Mouse (Mus musculus) B cell, adult 2 months (primary cell): ENCODE results near the gene Rerg.
A peak's percentile ranks its signal among the peaks of the same experiment; 100 is the strongest.

ENCODE experiments used
- DNase-seq, 2 experiments: peaks; one replicate each; pipeline ENCODE4 v3.0.0; 2022

Rerg gene

DNA sequence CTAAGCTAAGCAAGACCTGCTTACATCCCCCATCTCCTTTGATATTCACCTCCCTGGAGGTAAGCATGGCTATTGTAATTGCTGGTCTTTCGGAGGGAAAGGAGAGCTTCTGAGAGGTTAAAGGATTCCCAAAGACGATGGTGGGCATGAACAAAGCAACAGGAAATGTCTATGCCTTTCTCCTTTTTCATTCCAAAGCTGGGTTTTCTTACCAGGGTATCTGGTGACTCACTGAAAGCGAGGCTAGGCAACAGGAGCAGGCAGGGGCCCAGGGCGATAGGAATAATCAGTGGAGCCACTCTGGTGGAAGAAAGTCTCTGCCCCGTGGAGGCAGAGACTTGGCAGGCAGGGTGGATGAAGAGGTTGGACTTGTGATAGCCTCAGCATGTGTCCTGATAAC, at the start of gene Rerg:
Gene Rerg (minus strand): TSS at position 272 of the 400 bp plus-strand sequence.
- DNase-seq = no peak

- DNase-seq = no peak
These were observed 47.7 kb upstream of the Rerg start for GRCm38 (mm10) chr6:137217841-137218463.

DNA sequence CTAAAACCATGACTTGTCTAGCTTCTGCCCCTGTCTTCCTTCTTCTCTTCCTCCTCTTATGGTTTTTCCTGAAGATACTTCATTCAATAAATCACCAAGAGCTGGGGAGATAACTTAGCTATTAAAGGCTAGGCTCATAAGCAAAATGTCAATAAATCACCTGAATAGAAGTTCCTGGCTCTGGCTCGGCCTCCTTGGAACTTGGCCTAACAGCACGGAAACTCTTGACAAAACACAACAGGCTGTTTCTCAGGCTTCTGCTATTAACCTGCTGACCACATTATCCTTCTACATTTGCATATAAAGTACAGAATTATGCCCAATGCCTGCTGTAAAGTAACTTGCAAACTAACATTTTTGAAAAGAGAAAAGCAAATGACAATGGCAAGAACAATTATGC, 41.1 kb upstream of the Rerg start:
- DNase-seq = no peak

GRCm38 (mm10) chr6:137210991-137211390, 40.7 kb upstream of the Rerg start:
- DNase-seq = no peak

GRCm38 (mm10) chr6:137209992-137210391, 39.7 kb upstream of the Rerg start:
- no peak for DNase-seq

DNA sequence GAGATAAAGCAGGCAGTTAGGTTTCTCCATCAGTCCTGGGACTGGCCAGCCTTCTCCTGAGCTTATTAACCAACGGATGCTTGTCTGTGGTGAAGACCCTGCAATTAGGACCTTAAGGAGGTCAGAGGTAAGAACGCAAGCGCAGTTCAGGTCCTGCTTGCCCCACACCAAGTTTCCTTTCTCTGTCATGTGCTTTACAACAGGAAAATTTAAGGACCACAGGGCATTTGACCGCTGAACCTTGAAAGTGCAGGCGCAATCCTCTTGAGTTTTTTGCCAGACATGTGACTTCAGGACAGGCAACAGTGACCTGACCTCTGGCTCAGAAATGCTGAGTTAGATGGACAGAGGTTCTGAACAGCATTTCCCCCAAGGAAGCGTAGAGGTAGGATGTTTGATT, 36.8 kb upstream of the Rerg start:
- DNase-seq = no peak

DNA sequence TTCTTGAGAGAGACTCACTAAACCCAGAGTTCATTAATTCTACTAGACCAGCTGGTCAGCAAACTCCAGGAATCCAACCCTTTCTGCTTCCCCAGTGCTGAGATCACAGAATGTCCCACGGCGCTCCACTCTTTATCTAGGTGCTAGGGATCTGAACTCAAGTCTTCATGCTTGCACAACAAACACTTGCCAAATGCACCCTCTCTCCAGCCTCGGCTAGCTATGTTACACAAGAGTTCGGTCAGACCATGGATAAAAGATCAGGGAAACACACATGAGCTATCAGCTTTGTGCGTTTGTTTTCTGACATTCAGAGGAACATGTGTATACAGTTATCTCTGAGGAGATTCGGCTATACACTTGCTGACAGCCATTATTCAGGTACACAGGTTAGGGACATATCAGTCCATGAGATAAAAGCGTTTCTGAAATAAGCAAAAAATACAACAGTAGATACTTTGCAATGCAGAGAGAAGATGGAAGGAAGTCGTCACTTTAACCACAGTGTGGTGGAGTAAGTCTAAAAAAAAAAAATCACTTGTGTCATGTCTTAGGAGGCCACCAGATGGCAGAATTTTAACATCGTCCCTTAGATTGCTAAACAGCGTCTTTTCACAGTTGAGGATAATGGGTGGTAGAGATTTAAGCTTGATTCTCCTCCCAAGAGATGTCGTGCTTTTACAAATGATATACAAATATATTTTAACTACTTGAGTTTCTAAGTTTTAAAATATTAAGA, 35.5 kb upstream of the Rerg start:
- DNase-seq = peak in 1 of 2 experiments; percentile 8

DNA sequence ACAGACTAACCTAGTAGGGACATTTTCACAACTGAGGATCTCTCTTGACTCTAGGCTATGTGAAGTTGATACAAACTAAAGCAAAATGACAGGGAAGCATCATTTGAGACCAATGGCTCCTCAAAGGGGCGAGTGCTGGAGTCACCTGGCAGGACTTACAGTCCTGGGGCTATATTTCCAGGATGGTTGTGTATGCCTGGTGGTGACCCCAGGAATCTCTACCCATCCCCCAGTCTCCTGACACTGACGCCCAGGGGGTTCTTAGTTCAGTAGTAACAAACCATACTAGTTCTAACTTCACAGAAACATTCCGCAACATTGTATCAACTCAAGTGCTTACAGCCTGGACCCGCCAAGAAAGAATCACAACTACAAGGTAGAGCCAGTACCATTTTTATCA, 32.4 kb upstream of the Rerg start:
- no peak for DNase-seq

- DNase-seq = no peak
These were observed 31.3 kb upstream of the Rerg start for GRCm38 (mm10) chr6:137201578-137201977.

GRCm38 (mm10) chr6:137201166-137201565, 30.9 kb upstream of the Rerg start:
- no peak for DNase-seq

GRCm38 (mm10) chr6:137192063-137192462, 21.8 kb upstream of the Rerg start:
- DNase-seq = peak; percentile 37 to 47

DNA sequence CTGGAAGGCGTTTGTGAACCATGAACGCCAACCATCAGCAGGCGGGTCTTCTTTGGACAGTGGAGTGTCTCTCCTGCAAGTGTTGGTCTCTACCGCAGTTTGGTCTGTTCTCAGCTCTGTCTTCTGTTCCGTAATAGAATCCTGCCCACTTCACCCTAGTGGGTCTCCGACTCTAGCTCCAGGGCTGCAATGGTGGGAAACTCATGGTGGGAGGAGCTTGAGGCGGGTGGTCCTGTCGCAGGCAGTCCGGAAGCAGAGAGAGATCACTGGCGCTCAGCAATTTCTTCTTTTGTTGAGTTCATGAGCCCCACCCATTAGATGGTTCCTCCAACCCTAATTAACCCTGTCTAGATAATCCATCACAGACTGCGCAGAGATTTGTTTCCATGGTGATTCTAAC, 20.7 kb upstream of the Rerg start:
- no peak for DNase-seq

- no peak for DNase-seq
These were observed 20.3 kb upstream of the Rerg start for GRCm38 (mm10) chr6:137190577-137190976.

DNA sequence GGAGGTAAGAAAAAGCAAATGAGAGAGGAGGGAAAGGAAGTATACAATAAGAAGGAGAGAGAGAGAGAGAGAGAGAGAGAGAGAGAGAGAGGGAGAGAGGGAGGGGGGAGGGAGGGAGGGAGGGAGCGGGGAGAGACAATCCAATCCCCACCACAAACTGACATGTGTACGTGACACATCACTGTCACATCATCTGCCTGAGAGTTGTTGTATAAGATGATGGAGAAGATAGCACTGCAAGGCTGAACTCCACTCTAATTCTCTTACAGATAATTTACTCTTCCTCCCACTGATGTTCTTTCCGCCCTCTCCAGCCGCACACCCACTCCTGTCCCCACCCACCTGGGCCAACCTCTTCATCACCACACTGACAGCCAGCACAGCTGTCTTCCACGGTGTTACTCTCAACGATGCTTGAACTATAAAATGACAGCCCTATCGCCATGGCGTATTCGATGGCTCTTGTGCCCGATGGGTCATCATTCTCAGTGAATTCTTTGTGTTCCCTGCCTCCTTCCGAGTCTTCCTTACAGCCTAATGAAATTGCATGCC, 18.2 kb upstream of the Rerg start:
- no peak for DNase-seq

DNA sequence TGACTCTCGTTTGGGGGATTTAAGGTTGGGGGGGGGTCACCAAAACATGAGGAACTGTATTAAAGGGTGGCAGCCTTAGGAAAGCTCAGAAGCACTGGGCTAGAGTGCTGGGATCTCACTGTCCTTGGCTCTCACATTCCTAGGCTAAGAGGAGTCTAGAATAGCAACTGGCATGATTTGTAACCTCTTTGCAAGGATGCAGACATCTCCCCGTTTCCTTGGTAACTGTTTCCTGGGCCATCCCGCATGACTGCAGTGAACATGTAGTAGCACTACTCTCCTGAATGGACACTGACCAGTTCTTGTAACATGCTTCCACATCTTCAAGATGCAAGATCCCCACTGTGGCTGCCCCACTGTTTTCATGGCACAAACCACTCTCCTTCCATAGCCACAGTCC, 17.1 kb upstream of the Rerg start:
- no peak for DNase-seq

DNA sequence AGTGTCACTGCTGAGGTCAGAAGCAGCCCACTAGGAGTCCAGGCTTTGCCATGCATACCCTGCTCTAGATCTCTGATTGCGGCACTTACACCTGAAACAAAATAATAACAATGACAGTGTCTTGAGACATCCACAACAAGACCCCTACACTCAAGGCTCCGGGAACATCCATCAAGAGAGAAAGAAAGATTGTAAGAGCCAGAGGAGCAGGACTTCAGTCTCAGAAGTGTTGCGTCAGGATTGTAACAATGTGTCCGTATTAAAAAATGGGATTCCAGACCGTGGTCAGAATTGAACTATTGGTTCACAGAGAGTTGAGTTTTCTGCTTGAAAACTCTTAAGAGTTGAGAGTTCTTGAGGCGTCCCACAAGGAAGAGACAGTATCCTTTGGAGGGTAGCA, 10.3 kb upstream of the Rerg start:
- DNase-seq = no peak

- DNase-seq = no peak
These were observed 9.8 kb upstream of the Rerg start for GRCm38 (mm10) chr6:137180115-137180514.

DNA sequence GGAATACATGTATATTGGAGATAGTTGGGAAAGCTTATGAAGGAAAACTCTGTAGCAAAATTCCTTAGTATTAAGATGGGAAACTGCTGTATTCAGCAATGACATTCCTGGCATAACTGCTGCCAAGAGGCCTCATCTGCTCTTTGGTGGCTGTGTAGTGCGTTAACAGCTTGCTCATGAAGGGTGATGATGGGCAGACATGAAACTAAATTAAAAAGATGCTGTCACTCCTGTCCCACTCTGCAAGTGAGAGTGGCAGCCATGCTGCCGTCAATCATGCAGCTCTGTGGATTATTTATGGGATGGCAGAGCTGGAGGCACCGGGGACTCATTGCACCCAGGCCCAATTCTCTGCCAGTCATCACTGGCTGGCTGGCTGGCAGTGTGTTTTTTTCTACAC, 8.7 kb upstream of the Rerg start:
- no peak for DNase-seq

DNA sequence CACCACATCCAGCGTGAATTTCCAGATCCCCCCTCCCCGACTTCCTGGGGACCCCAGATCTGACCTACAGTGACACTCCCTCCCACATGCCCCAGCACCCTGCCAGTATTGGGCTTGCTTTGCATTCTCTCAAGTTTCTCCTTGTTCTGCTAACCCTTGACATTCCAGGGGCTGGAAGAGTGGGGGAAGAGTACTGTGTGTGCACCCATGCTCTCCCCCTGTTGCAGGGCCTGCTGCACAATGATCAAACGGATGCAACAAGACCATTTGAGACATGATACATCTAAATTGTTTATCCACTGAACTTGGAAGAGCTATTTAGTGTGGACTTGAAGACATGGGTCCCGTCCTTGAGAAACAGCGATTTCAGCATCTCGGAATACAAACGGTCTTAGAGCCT, 349 bp upstream of the Rerg start:
- DNase-seq = no peak

DNA sequence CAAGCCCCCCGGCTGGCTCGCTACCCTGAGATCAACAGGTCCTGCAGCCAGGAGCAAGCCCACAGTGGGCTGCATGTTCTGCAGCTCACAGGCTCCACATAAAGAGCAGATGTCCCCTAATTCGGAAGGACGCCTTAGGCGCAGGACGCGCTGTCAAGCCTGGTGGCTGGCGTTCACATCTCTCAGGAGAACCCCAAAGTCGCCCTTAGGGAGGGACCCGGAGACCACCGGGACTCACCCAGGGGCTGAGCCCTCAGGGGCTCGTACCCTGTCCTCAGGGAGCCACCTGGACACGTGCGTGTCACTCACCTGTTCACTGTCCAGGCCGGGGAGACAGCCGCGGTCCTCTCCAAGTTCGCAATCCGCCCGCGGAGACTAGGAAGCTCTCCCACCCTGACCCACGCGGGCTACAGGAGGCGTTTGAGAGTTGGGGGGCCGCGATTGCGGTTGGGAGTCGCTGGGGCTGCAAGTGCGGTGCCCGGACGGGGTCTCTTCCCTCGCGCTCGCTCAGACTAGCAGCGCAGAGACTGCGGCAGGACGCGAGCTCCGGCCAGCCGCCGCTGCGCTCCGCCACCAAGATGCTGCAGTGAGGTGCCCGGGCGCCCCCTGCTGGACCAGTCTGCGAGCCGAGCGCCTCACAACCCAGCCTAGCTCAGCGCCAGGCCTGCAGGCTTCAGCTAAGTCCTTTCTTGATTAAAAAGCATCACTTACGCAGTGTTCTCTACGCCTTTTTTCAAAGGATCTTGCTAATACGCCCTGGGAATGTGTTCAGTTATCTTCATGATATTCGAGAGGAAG, 927 bp downstream of the Rerg start:
- peak; percentile 90 for DNase-seq

GRCm38 (mm10) chr6:137166843-137167242, 3.5 kb downstream of the Rerg start:
- DNase-seq = no peak

DNA sequence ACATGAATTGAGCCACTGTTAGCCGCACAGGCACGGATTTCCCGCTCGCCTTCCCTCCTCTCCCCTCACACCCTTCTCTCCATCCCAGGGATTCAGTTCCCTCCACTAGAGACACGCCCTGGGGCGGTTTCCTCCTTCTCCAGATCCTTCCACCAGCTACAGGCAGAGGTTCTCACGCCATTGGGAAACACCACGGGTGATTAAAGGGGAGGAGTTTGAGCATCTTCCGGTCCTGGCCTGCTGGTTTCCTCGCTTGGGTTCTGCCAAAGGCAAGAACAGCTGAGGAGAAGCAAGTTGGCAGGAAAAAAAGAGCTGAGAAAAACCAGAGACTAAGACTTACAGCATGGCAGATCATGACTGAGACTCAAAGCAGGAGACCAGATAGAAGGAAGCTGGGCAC, 6.7 kb downstream of the Rerg start:
- no peak for DNase-seq

GRCm38 (mm10) chr6:137163061-137163460, 7.2 kb downstream of the Rerg start:
- DNase-seq = no peak

GRCm38 (mm10) chr6:137162481-137162880, 7.8 kb downstream of the Rerg start:
- no peak for DNase-seq
